Mouse (Mus musculus): ENCODE measurements around the gene Dennd2c. TPM values are rescaled to one million over a fixed set of nuclear protein-coding genes. Genes with fewer than 3 reads are reported as not detected.
"Not testable (repeated sequence)": the region's sequence is repeated elsewhere in the genome, so short reads cannot be mapped to it uniquely, and the experiment has no call there.

Dennd2c gene
- polyA plus RNA-seq, 1 experiment from 2014 or later = 0.75 TPM

DNA sequence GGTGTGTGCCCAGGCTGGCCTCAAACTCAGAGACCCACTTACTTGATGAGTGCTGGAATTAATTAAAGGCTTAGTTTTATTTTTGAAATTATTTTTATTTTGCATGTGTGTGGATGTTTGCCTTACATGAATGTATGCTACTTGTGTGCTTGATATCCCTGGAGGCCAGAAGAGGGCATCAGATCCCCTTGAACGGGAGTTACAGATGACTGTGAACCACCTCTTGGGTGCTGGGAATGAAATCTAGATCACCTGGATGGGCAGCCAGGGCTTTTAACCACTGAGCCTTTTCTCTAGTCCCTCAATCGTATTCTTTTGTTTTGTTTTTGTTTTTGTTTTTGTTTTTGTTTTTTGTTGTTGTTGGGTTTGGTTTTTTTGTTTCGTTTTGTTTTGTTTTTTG is 23.7 kb downstream of the Dennd2c start:
- Histone ChIP-seq H3K27me3 (no peaks in the 10 kb centered on the region), H3K4me1 (peaks cover 17% of the 10 kb centered on the region), H3K9ac (no peak overlapping the region), H3K27ac (no peak overlapping the region), H3K4me2 (no peak overlapping the region), H3K9me3 (replicated peaks) (no peaks in the 10 kb centered on the region), H3K4me3 (no peak overlapping the region), H3K36me3 (ENCODE audit: poor library complexity, severe bottlenecking) (no peaks in the 10 kb centered on the region)
- ATAC-seq = no peak
- WGBS = 90% methylated on average over 3 of the region's 3 CpGs

DNA sequence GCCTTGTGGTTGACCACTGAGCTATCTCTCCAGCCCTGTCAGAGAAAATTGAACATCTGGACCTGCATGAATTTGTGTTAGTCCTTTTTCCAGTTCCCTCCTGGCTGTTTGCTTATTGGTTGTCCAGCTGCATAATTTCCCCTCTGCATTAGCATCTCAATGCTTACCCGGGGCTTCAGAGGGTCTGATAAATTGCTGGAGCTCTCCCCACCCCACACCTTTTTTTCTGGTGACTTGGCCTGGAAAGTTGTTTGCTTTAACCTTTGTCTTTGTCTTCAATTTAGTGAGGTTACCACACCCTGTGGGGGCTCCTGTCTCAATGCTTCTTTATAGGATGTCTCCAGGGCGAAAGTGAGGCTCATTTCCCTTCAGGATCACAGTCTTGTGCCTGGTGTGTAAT is 24.8 kb downstream of the Dennd2c start:
- Histone ChIP-seq H3K4me2 (no peak overlapping the region), H3K27ac (no peak overlapping the region), H3K9me3 (replicated peaks) (no peaks in the 10 kb centered on the region), H3K27me3 (no peaks in the 10 kb centered on the region), H3K4me1 (peaks cover 17% of the 10 kb centered on the region), H3K36me3 (ENCODE audit: poor library complexity, severe bottlenecking) (no peaks in the 10 kb centered on the region), H3K4me3 (no peak overlapping the region), H3K9ac (no peak overlapping the region)
- WGBS = 14% methylated on average over 2 of the region's 2 CpGs
- no peak for ATAC-seq

DNA sequence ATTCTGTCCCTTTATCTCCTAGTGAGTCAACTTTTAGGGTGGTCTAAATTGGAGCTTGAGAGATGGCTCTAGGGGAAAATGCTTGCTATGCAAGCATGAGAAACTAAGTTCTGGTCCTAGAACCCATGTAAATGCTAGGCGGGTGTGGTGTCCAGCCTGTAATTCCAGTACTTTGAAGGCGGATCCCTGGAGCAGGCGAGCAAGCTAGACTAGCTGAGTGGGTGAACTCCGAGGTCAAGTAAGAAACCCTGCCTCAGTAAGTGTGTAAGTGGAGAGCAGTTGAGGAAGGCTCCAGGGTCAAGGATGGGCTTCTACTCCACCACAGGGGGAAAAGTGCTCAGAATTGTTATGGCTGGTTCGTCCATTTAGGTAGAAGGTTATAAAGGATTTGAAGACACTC is 25.3 kb downstream of the Dennd2c start:
- Histone ChIP-seq H3K27ac (no peak overlapping the region), H3K4me3 (no peak overlapping the region), H3K27me3 (no peaks in the 10 kb centered on the region), H3K9ac (no peak overlapping the region), H3K4me1 (peaks cover 17% of the 10 kb centered on the region), H3K36me3 (ENCODE audit: poor library complexity, severe bottlenecking) (no peaks in the 10 kb centered on the region), H3K4me2 (no peak overlapping the region), H3K9me3 (replicated peaks) (no peaks in the 10 kb centered on the region)
- 83% methylated on average over 5 of the region's 5 CpGs for WGBS
- ATAC-seq = no peak

DNA sequence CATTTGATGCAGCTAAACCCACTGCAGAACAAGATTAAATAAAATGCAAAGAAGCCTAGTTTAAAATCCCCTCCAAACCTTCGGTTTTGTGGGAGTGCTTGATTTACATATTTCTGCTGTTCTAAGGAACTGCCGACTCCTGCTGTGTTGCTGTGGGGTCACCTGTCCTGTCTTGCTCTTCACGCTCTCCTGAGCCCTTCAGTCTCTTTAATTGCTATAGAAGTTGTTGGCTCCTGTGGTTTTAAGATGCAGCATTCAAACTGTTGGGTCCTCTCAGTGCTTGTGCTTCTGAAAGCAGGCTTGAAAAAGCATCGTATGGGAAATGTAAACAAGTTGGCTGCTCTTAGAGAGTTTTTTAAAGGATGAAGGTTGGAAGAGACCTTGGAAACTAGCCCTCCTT is 25.8 kb downstream of the Dennd2c start:
- Histone ChIP-seq H3K27ac (no peak overlapping the region), H3K9me3 (replicated peaks) (no peaks in the 10 kb centered on the region), H3K27me3 (no peaks in the 10 kb centered on the region), H3K36me3 (ENCODE audit: poor library complexity, severe bottlenecking) (no peaks in the 10 kb centered on the region), H3K9ac (no peak overlapping the region), H3K4me1 (peaks cover 17% of the 10 kb centered on the region), H3K4me3 (no peak overlapping the region), H3K4me2 (no peak overlapping the region)
- ATAC-seq = no peak
- WGBS = 44% methylated on average over 4 of the region's 4 CpGs

DNA sequence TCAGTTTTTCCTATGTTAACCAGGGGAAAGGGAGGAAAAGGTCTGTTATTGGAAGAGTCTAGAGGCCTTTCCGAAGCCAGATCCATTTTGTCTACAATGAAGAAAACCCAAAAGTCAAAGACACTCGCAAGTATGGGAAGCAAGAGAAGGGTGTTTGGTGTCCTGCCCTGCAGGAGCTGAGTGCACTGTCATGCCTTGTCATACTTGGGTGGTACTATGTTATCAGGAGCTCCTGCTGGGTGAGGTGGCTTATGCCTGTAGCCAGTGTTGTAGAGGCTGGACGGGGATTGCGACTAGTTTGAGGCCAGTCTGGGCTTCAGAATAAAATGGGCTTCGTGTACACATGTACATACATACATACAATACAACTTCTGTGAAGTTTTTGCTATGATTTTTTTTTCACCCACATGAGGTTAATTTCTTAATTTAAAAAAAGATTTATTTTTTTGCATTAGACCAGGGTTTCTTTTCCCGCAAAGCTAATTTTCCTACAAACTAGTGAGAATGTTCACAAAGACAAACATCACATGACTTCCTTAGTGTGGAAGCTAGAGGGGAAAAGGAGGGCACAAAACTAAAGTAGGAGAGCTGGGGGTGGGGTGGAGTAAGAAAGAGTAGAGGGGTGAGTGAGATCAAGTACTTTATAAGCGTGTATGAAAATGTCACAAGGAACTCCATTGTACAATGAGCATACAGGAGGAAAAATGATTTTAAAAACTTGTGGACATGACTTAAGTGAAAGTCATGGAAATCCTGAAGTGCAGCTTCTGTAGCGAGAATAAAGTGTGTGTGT is 27.2 kb downstream of the Dennd2c start:
- no peak overlapping the region for H3K4me2 ChIP-seq
- no peak for ATAC-seq
- H3K36me3 ChIP-seq (ENCODE audit: poor library complexity, severe bottlenecking) = no peaks in the 10 kb centered on the region
- WGBS = 92% methylated on average over 8 of the region's 8 CpGs
- no peaks in the 10 kb centered on the region for H3K27me3 ChIP-seq
- H3K27ac ChIP-seq = no peak overlapping the region
- no peak overlapping the region for H3K4me3 ChIP-seq
- peaks cover 17% of the 10 kb centered on the region for H3K4me1 ChIP-seq
- H3K9me3 ChIP-seq (replicated peaks) = no peaks in the 10 kb centered on the region
- H3K9ac ChIP-seq = no peak overlapping the region

DNA sequence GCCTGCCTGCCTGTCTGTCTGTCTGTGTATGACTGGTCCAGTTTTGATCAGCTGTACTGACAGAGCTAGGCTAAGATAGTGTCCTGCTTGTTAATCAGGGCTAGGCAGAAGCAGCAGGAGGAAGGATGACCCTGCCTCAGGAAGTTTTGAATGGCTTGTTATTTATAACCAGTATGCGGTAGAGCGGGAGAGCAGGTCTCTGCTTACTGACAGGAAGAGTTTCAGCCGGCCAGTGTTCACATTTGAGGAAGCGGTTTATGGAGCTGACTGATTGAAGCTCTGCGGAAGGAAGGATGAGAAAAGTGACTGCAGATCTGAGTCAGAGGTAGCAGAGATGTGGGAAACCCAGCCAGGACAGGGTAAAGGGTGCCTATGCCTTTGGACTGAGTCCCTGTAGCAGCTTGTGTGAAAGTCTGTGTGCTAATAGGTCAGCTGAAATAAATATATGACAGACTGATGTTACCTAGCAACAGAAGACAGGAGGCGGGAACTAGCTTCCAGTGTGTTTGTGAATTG is 27.9 kb downstream of the Dennd2c start:
- Histone ChIP-seq H3K9ac (no peak overlapping the region), H3K4me3 (no peak overlapping the region), H3K4me2 (no peak overlapping the region), H3K27ac (no peak overlapping the region), H3K27me3 (no peaks in the 10 kb centered on the region), H3K9me3 (replicated peaks) (no peaks in the 10 kb centered on the region), H3K4me1 (peaks cover 17% of the 10 kb centered on the region), H3K36me3 (ENCODE audit: poor library complexity, severe bottlenecking) (no peaks in the 10 kb centered on the region)
- no peak for ATAC-seq
- WGBS = 66% methylated on average over 6 of the region's 6 CpGs

DNA sequence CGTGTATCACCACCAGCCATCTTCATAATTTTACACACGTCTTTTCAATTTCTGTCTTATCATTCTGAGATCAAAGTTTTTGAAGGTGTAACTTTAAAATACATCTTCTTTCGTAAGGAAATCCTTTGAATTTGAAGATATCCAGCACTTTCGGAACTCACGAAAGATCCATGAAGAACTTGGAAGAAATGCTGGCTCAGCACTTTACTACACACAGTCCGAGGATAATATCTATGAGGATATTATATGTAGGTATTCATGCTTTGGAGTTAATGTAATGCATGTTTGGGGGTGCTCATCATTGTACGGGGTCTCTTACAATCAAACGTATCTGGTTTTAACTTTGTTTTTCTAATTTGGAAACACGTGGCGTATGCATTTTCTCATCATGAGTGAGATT is 30.7 kb downstream of the Dennd2c start:
- Histone ChIP-seq H3K27me3 (no peaks in the 10 kb centered on the region), H3K9ac (no peak overlapping the region), H3K36me3 (ENCODE audit: poor library complexity, severe bottlenecking) (no peaks in the 10 kb centered on the region), H3K9me3 (replicated peaks) (no peaks in the 10 kb centered on the region), H3K4me3 (no peak overlapping the region), H3K4me2 (no peak overlapping the region), H3K27ac (no peak overlapping the region), H3K4me1 (peaks cover 5% of the 10 kb centered on the region; the same call in 1 of the 2 replicates)
- 92% methylated on average over 10 of the region's 10 CpGs for WGBS
- ATAC-seq = no peak

DNA sequence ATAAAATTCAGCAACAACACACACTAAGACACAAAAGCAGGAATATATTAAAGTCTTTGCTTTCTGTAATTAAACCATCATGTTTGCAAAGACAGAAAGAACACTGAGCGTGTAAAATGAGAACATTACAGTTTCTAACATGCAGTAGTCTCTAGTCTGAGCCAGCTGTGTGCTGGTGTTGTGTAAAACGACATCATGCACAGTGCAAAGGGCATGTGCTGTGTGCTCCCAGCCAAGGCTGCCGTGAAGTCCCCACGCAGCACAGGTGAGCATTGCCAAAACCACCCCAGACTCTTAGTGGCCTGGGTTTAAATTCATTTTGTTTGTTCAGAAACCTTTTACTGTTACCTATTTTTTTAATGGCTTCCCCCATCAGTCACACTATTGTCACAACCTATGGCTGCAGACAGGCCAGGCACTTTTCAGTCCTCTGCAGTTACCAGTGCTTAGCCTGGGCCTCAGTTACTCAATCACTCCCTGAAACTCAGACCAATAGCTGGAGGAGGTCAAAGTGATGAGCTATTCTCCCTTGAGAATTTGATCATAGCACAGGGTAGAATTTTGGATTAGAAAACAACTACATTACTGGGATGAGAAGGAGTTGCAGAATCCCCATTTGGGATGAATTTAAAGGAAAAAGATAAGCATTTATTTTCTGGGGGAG is 34.1 kb downstream of the Dennd2c start:
- H3K27me3 ChIP-seq = no peaks in the 10 kb centered on the region
- no peak overlapping the region for H3K4me3 ChIP-seq
- no peaks in the 10 kb centered on the region for H3K36me3 ChIP-seq (ENCODE audit: poor library complexity, severe bottlenecking)
- H3K9me3 ChIP-seq (replicated peaks) = no peaks in the 10 kb centered on the region
- no peaks in the 10 kb centered on the region for H3K4me1 ChIP-seq
- 82% methylated on average over 4 of the region's 4 CpGs for WGBS
- no peak overlapping the region for H3K4me2 ChIP-seq
- no peak for ATAC-seq
- H3K9ac ChIP-seq = no peak overlapping the region
- H3K27ac ChIP-seq = no peak overlapping the region

DNA sequence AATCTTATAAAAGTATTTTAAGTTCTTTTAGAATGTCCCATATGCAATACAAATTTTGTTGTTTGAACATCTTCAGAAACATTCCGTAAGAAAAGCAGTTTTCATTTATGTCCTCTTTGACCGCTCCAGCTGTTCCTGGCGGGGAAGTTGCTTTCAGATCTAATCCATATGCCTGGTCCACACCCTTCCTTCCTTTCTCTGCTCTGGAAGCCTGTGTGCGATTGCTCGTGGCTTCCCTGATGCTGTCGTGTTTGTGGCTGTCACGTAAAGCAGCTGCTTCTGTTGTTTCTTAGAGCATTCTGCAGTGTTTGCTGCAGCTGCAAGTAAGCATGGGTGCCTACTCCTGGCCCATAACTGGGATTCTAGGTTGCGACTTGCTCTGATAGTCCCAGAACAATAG is 36.6 kb downstream of the Dennd2c start:
- 86% methylated on average over 8 of the region's 8 CpGs for WGBS
- Histone ChIP-seq H3K4me2 (no peak overlapping the region), H3K4me3 (no peak overlapping the region), H3K4me1 (no peaks in the 10 kb centered on the region), H3K27me3 (no peaks in the 10 kb centered on the region), H3K27ac (no peak overlapping the region), H3K36me3 (ENCODE audit: poor library complexity, severe bottlenecking) (no peaks in the 10 kb centered on the region), H3K9ac (no peak overlapping the region), H3K9me3 (replicated peaks) (no peaks in the 10 kb centered on the region)
- no peak for ATAC-seq

DNA sequence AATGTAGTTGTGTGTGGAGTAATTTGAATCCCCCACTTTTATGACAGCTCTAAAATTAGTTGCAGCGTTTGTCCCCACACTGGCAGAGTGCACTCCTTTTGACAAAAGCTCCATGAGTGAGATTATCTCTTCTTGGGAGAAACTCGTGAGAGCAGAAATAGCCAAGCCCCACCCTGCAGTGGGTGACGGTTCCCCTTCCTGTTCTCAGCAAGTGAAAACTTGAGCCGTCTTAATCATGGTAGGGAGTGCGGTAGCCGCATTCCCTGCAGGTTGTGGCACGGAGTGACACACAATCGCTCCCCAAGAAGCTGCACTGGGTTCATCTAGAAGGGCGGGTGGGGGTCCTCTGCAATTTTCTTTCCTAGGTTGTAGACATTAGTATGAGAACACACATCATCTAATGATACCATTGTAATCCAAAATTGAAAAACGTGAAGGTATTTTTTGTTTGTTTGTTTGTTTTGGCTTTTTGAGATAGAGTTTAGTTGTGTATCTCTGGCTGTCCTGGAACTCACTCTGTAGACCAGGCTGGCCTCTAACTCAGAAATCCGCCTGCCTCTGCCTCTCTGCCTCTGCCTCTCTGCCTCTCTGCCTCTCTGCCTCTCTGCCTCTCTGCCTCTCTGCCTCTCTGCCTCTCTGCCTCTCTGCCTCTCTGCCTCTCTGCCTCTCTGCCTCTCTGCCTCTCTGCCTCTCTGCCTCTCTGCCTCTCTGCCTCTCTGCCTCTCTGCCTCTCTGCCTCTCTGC is 37.9 kb downstream of the Dennd2c start:
- 70% methylated on average over 11 of the region's 11 CpGs for WGBS
- H3K9ac ChIP-seq; ATAC-seq; H3K9me3 ChIP-seq (replicated peaks); H3K4me1 ChIP-seq; H3K4me3 ChIP-seq; H3K36me3 ChIP-seq (ENCODE audit: poor library complexity, severe bottlenecking); H3K4me2 ChIP-seq; H3K27me3 ChIP-seq; H3K27ac ChIP-seq: not testable (repeated sequence)

DNA sequence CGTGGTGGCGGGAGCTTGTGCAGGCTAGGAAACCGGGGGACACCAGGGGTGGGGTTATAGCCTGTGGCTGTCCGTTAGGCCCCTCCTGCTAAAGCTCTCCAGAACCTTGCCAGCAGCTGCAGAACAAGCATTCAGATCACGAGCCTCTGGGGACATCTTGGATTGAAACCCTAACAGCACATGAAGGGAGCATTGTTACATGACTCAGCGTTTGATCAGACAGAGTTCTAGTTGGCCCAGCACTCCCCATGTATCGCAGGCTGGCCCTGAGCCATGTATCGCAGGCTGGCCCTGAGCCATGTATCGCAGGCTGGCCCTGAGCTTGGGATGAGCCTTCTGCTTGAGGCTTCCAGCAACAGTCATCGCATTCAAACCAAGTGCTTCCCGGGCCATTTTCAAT is 38.9 kb downstream of the Dennd2c start:
- Histone ChIP-seq H3K9me3 (replicated peaks) (no peaks in the 10 kb centered on the region), H3K27me3 (no peaks in the 10 kb centered on the region), H3K4me2 (no peak overlapping the region), H3K4me3 (no peak overlapping the region), H3K36me3 (ENCODE audit: poor library complexity, severe bottlenecking) (no peaks in the 10 kb centered on the region), H3K4me1 (peaks cover 2% of the 10 kb centered on the region; the same call in 1 of the 2 replicates), H3K27ac (no peak overlapping the region), H3K9ac (no peak overlapping the region)
- WGBS = 81% methylated on average over 11 of the region's 11 CpGs
- ATAC-seq = no peak

DNA sequence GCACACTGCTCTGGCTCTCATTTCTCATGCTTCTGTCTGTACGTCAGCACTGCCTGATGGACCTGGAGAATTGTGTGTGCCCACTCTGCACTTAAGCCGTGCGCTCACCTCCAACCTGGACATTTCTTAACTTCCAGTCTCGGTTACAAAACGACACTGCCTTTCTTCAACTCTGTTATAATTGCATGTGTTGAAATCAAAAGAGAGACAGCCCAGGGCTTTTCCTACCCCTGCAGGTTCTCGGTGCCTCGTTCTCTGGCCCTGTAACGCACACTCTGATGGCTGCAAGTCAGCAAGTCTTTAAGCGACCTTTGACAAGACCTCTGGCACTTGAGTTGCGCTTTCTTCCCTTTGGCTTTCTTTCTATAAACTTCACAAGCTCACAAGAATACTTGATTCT is 40.0 kb downstream of the Dennd2c start:
- no peak overlapping the region for H3K4me3 ChIP-seq
- H3K36me3 ChIP-seq (ENCODE audit: poor library complexity, severe bottlenecking) = no peaks in the 10 kb centered on the region
- 84% methylated on average over 10 of the region's 10 CpGs for WGBS
- peaks cover 4% of the 10 kb centered on the region; the same call in 1 of the 2 replicates for H3K4me1 ChIP-seq
- H3K27me3 ChIP-seq = no peaks in the 10 kb centered on the region
- ATAC-seq = no peak
- H3K9ac ChIP-seq = no peak overlapping the region
- H3K27ac ChIP-seq = no peak overlapping the region
- H3K4me2 ChIP-seq = no peak overlapping the region
- H3K9me3 ChIP-seq (replicated peaks) = no peaks in the 10 kb centered on the region
